Comparison of ENCODE assay signal across 31 mouse cellular contexts in genomic region chr5:135362572-135362971, GRCm38 (mm10). TPM values are rescaled to one million over a fixed set of nuclear protein-coding genes. Genes with fewer than 3 reads are reported as not detected.
DNase-seq lines count a peak whose midpoint lies in the region; ATAC-seq and TF ChIP-seq lines count a peak whose summit lies in the region.
"Had no signal": no experiment of that assay in that cellular context is flagged by ENCODE, and none has a peak within 500 bp of the region (broad histone marks: within the 10 kb centered on the region; RNA-seq: fewer than 3 reads in every experiment).

No protein-coding gene starts in this region.

- in situ Hi-C loops in CH12.LX (cut with MboI; ENCODE audit: low pct_ligation_motif_present, low pct_unique_long_range_greater_than_20kb, low sequenced_read_pairs) = no loop called here

- peaks cover 44% of the 10 kb centered on the region for H3K27me3 ChIP-seq in CH12.LX (replicated peaks)
- peaks cover 2% of the 10 kb centered on the region in 2 experiments; a peak in 3 of 4 replicates for H3K27me3 ChIP-seq in MEL (ENCODE audit: control insufficient read depth in 1 of 2, insufficient read depth in 2 of 2, low read length in 2 of 2)
- H3K27me3 ChIP-seq in hindbrain, embryonic 11.5 days (ENCODE audit: control insufficient read depth, insufficient read depth, low read length) = no peaks in the 10 kb centered on the region
- H3K27me3 ChIP-seq in kidney, embryonic 14.5 days (ENCODE audit: control insufficient read depth, insufficient read depth, low read length) = no peaks in the 10 kb centered on the region
- H3K27me3 ChIP-seq: embryonic facial prominence, embryonic 13.5 days; embryonic facial prominence, embryonic 15.5 days had no signal

- no peak overlapping the region for H3K9ac ChIP-seq in CH12.LX (ENCODE audit: insufficient read depth, low read depth)
- H3K9ac ChIP-seq in MEL (ENCODE audit: control insufficient read depth, low read depth, low read length, poor library complexity, severe bottlenecking) = no peak overlapping the region
- no peak overlapping the region for H3K9ac ChIP-seq in hindbrain, embryonic 11.5 days (ENCODE audit: low read depth, low read length)
- no peak overlapping the region for H3K9ac ChIP-seq in kidney, embryonic 14.5 days (ENCODE audit: low read depth, low read length)
- H3K9ac ChIP-seq: embryonic facial prominence, embryonic 13.5 days; embryonic facial prominence, embryonic 15.5 days; forebrain, embryonic 12.5 days had no signal

- H3K4me1 ChIP-seq in CH12.LX (ENCODE audit: control insufficient read depth in 1 of 2, insufficient read depth in 2 of 2) = no peaks in the 10 kb centered on the region
- no peaks in the 10 kb centered on the region for H3K4me1 ChIP-seq in MEL (ENCODE audit: control insufficient read depth in 1 of 2, insufficient read depth in 2 of 2, low read length in 2 of 2)
- no peaks in the 10 kb centered on the region for H3K4me1 ChIP-seq in hindbrain, embryonic 11.5 days (replicated peaks; ENCODE audit: control insufficient read depth, insufficient read depth, low read length)
- no peaks in the 10 kb centered on the region for H3K4me1 ChIP-seq in kidney, embryonic 14.5 days (ENCODE audit: control insufficient read depth, insufficient read depth, low read length)
- H3K4me1 ChIP-seq: embryonic facial prominence, embryonic 13.5 days; embryonic facial prominence, embryonic 15.5 days; forebrain, embryonic 10.5 days; forebrain, embryonic 12.5 days had no signal

- H3K27ac ChIP-seq in CH12.LX (ENCODE audit: insufficient read depth, low read depth) = no peak overlapping the region
- H3K27ac ChIP-seq in MEL (ENCODE audit: control insufficient read depth, low read depth, low read length) = no peak overlapping the region
- no peak overlapping the region for H3K27ac ChIP-seq in hindbrain, embryonic 11.5 days (ENCODE audit: low read depth, low read length)
- H3K27ac ChIP-seq in kidney, embryonic 14.5 days (ENCODE audit: low read depth, low read length) = no peak overlapping the region
- H3K27ac ChIP-seq: embryonic facial prominence, embryonic 13.5 days; embryonic facial prominence, embryonic 15.5 days; forebrain, embryonic 10.5 days; forebrain, embryonic 12.5 days had no signal

- no peaks in the 10 kb centered on the region for H3K36me3 ChIP-seq in CH12.LX (replicated peaks in 1 of 2; ENCODE audit: control insufficient read depth in 1 of 2, insufficient read depth in 1 of 2, low read length in 1 of 2)
- H3K36me3 ChIP-seq in MEL (ENCODE audit: control insufficient read depth in 1 of 2, insufficient read depth in 2 of 2, low read length in 2 of 2) = no peaks in the 10 kb centered on the region
- H3K36me3 ChIP-seq in hindbrain, embryonic 11.5 days (ENCODE audit: control insufficient read depth, insufficient read depth, low read length) = no peaks in the 10 kb centered on the region
- H3K36me3 ChIP-seq in kidney, embryonic 14.5 days (ENCODE audit: control insufficient read depth, insufficient read depth, low read length) = no peaks in the 10 kb centered on the region
- H3K36me3 ChIP-seq: embryonic facial prominence, embryonic 13.5 days; embryonic facial prominence, embryonic 15.5 days; forebrain, embryonic 10.5 days; forebrain, embryonic 12.5 days had no signal

- ATAC-seq in hindbrain, embryonic 11.5 days (ENCODE audit: low FRiP score) = no peak
- ATAC-seq in kidney, embryonic 14.5 days (ENCODE audit: low FRiP score, low TSS enrichment) = no peak
- ATAC-seq: activated CD4-positive, CD25-positive, alpha-beta regulatory T cell, adult 4 months; CD4-positive, CD25-positive, alpha-beta regulatory T cell, adult 4 months; forebrain, embryonic 14.5 days; forebrain, embryonic 16.5 days; Patski had no signal

- no peak overlapping the region for H3K4me3 ChIP-seq in CH12.LX (replicated peaks in 1 of 3; ENCODE audit: low read depth in 2 of 3, low read length in 2 of 3, poor library complexity in 1 of 3)
- H3K4me3 ChIP-seq in MEL (ENCODE audit: control insufficient read depth in 1 of 2, insufficient read depth in 1 of 2, low read depth in 2 of 2, low read length in 2 of 2) = no peak overlapping the region
- no peak overlapping the region for H3K4me3 ChIP-seq in hindbrain, embryonic 11.5 days (ENCODE audit: low read depth, low read length)
- H3K4me3 ChIP-seq in kidney, embryonic 14.5 days (ENCODE audit: low read length) = no peak overlapping the region
- H3K4me3 ChIP-seq: embryonic facial prominence, embryonic 13.5 days; embryonic facial prominence, embryonic 15.5 days; erythroblast, embryonic 14.5 days; forebrain, embryonic 10.5 days; forebrain, embryonic 12.5 days had no signal

- TF ChIP-seq EP300 in CH12.LX (IDR thresholded peaks at IDR 0.05; ENCODE audit: low read length) = no peak
- no peak for TF ChIP-seq EP300 in MEL (IDR thresholded peaks at IDR 0.05; ENCODE audit: low read depth in 1 of 2, low read length in 2 of 2)

- 86% methylated on average over 3 of the region's 3 CpGs for WGBS in hindbrain, embryonic 11.5 days
- WGBS in kidney, embryonic 14.5 days = 95% methylated on average over 3 of the region's 3 CpGs

- intact Hi-C loops in left cerebral cortex, postnatal 14 days (cut with DNase I) = no loop called here

- TF ChIP-seq RAD21 in CH12.LX (IDR thresholded peaks at IDR 0.05; ENCODE audit: low read depth, low read length) (no peak), MEL (IDR thresholded peaks at IDR 0.05; ENCODE audit: low read depth, low read length) (no peak)

- no peaks in the 10 kb centered on the region for H3K79me2 ChIP-seq in CH12.LX (replicated peaks; ENCODE audit: control insufficient read depth, extremely low read depth, insufficient read depth, poor library complexity, severe bottlenecking)
- H3K79me2 ChIP-seq in MEL (ENCODE audit: control insufficient read depth, insufficient read depth, low read length, poor library complexity) = no peaks in the 10 kb centered on the region

- TF ChIP-seq CTCF in CH12.LX (conservative IDR thresholded peaks at IDR 0.05 in 1 of 2, IDR thresholded peaks at IDR 0.05 in 1 of 2; ENCODE audit: low read depth in 2 of 2, low read length in 2 of 2) (no peak), MEL (IDR thresholded peaks at IDR 0.05 in 2 of 3, conservative IDR thresholded peaks at IDR 0.05 in 1 of 3; ENCODE audit: control insufficient read depth in 1 of 3, insufficient read depth in 1 of 3, low read depth in 2 of 3, low read length in 3 of 3, poor library complexity in 1 of 3, severe bottlenecking in 1 of 3) (no peak)

- TF ChIP-seq POLR2A in CH12.LX (IDR thresholded peaks at IDR 0.05; ENCODE audit: low read depth, low read length) (no peak), MEL (IDR thresholded peaks at IDR 0.05; ENCODE audit: control insufficient read depth in 1 of 2, insufficient read depth in 1 of 2, low read depth in 1 of 2, low read length in 2 of 2, poor library complexity in 1 of 2) (no peak)

- dilution Hi-C loops in CH12.LX (cut with MboI; ENCODE audit: extremely low pct_ligation_motif_present, extremely low pct_unique_long_range_greater_than_20kb, low sequenced_read_pairs) = no loop called here

- no peak for DNase-seq in CH12.LX (ENCODE audit: extremely low read depth)
- no peak for DNase-seq in MEL (ENCODE audit: low read depth, low spot score)
- DNase-seq in hindbrain, embryonic 11.5 days (ENCODE audit: low spot score) = no peak
- no peak for DNase-seq in left cerebral cortex, postnatal 14 days (ENCODE audit: low spot score in 2 of 2)
- DNase-seq: adrenal gland, postnatal 10 days; adrenal gland, postnatal 25 days; B cell, adult 2 months; cerebellum, adult 11 months; cerebellum, adult 18-20 months; cerebellum, adult 8-10 months; cerebellum, adult 9-11 months; cerebellum, postnatal 14 days; cerebellum, postnatal 36 days; embryo, embryonic 11 days had no signal

- H3K9me3 ChIP-seq in CH12.LX (replicated peaks; ENCODE audit: low read length) (peaks cover 4% of the 10 kb centered on the region), MEL (replicated peaks; ENCODE audit: insufficient read depth, low read length) (no peaks in the 10 kb centered on the region)
- H3K9me3 ChIP-seq in hindbrain, embryonic 11.5 days (ENCODE audit: control insufficient read depth, low read length) = peaks cover 2% of the 10 kb centered on the region; the same call in 1 of the 2 replicates
- no peaks in the 10 kb centered on the region for H3K9me3 ChIP-seq in kidney, embryonic 14.5 days (ENCODE audit: control insufficient read depth, low read length)
- H3K9me3 ChIP-seq: embryonic facial prominence, embryonic 15.5 days; G1E had no signal

- no peak overlapping the region for H3K4me2 ChIP-seq in CH12.LX (ENCODE audit: insufficient read depth, low read depth, poor library complexity, severe bottlenecking)
- no peak overlapping the region for H3K4me2 ChIP-seq in hindbrain, embryonic 11.5 days (replicated peaks; ENCODE audit: low read depth, low read length)
- H3K4me2 ChIP-seq in kidney, embryonic 14.5 days (replicated peaks; ENCODE audit: low read depth, low read length) = no peak overlapping the region
- H3K4me2 ChIP-seq: embryonic facial prominence, embryonic 13.5 days; embryonic facial prominence, embryonic 15.5 days; forebrain, embryonic 12.5 days had no signal

RNA-seq across cellular contexts. Expression of gene Nsun5, which starts 7.2 kb away (rescaled TPM):
- total RNA-seq in CH12.LX (2012; rRNA removed) = 27.6 and 37.4 TPM in 2 replicates
- total RNA-seq in CH12.LX (2014; rRNA removed) = 30.0 and 30.9 TPM in 2 replicates
- 36.6 and 42.2 TPM in 2 replicates for polyA plus RNA-seq in CH12.LX (2012; ENCODE audit: insufficient read length, low read depth)
- 70.8 and 90.0 TPM in 2 replicates for total RNA-seq in MEL (2012; rRNA removed)
- polyA plus RNA-seq in MEL (2012; ENCODE audit: insufficient read depth in 1 of 2, insufficient read length in 2 of 2, low read depth in 1 of 2, low replicate concordance in 2 of 2, missing spikeins in 1 of 2) = 100 to 1,000 TPM in 1 of 2 experiments, 10 to 100 TPM in 1; 97.5 to 178 TPM
- polyA plus RNA-seq in hindbrain, embryonic 11.5 days (2014; fragmentation: Nextera tagmentation; extraction: Ambion mirVana) = 26.8 and 27.8 TPM in 2 replicates
- polyA plus RNA-seq in kidney, embryonic 14.5 days (2014; fragmentation: Nextera tagmentation; extraction: Ambion mirVana) = 27.1 and 29.2 TPM in 2 replicates
- 10 to 100 TPM; 13.9 to 19.5 TPM for total RNA-seq in left cerebral cortex, postnatal 14 days (2021)

RNA-seq across cellular contexts. Expression of gene Trim50, which starts 9.5 kb away (rescaled TPM):
- total RNA-seq in CH12.LX (2012; rRNA removed) = not detected in 2 replicates
- total RNA-seq in CH12.LX (2014; rRNA removed) = not detected in 2 replicates
- not detected in 2 replicates for polyA plus RNA-seq in CH12.LX (2012; ENCODE audit: insufficient read length, low read depth)
- not detected in 2 replicates for total RNA-seq in MEL (2012; rRNA removed)
- polyA plus RNA-seq in MEL (2012; ENCODE audit: insufficient read depth in 1 of 2, insufficient read length in 2 of 2, low read depth in 1 of 2, low replicate concordance in 2 of 2, missing spikeins in 1 of 2) = not detected
- 0.15 TPM in 1 of 2 replicates, not detected in the other for polyA plus RNA-seq in hindbrain, embryonic 11.5 days (2014; fragmentation: Nextera tagmentation; extraction: Ambion mirVana)
- polyA plus RNA-seq in kidney, embryonic 14.5 days (2014; fragmentation: Nextera tagmentation; extraction: Ambion mirVana) = not detected in 2 replicates
- not detected for total RNA-seq in left cerebral cortex, postnatal 14 days (2021)
- total RNA-seq: adrenal gland, adult 18-20 months; adrenal gland, postnatal 10 days; adrenal gland, postnatal 25 days; common myeloid progenitor, adult 5-6 weeks had no signal
- polyA plus RNA-seq: brain, embryonic 14.5 days; CD4-positive, CD25-positive, alpha-beta regulatory T cell, adult 4 months; embryonic facial prominence, embryonic 11.5 days; embryonic facial prominence, embryonic 15.5 days; erythroblast, embryonic 14.5 days; forebrain, embryonic 10.5 days; forebrain, embryonic 12.5 days; forebrain, embryonic 14.5 days; forebrain, embryonic 16.5 days; frontal cortex, adult 2 months; G1E; Patski had no signal

RNA-seq across cellular contexts. Expression of gene Fkbp6, which starts 12.7 kb away (rescaled TPM):
- total RNA-seq in CH12.LX (2012; rRNA removed) = not detected in 2 replicates
- total RNA-seq in CH12.LX (2014; rRNA removed) = not detected in 2 replicates
- polyA plus RNA-seq in CH12.LX (2012; ENCODE audit: insufficient read length, low read depth) = not detected in 2 replicates
- total RNA-seq in MEL (2012; rRNA removed) = 0.19 TPM in 1 of 2 replicates, not detected in the other
- polyA plus RNA-seq in MEL (2012; ENCODE audit: insufficient read depth in 1 of 2, insufficient read length in 2 of 2, low read depth in 1 of 2, low replicate concordance in 2 of 2, missing spikeins in 1 of 2) = under 1 TPM in 1 of 2 experiments, not detected in 1; 0.10 TPM
- polyA plus RNA-seq in hindbrain, embryonic 11.5 days (2014; fragmentation: Nextera tagmentation; extraction: Ambion mirVana) = 0.26 TPM in 1 of 2 replicates, not detected in the other
- not detected in 2 replicates for polyA plus RNA-seq in kidney, embryonic 14.5 days (2014; fragmentation: Nextera tagmentation; extraction: Ambion mirVana)
- under 1 TPM in 1 of 2 experiments, not detected in 1; 0.70 TPM for total RNA-seq in left cerebral cortex, postnatal 14 days (2021)
- total RNA-seq: common myeloid progenitor, adult 5-6 weeks; G1E had no signal
- polyA plus RNA-seq: activated CD4-positive, CD25-positive, alpha-beta regulatory T cell, adult 4 months; CD4-positive, CD25-positive, alpha-beta regulatory T cell, adult 4 months; embryonic facial prominence, embryonic 11.5 days; embryonic facial prominence, embryonic 13.5 days; embryonic facial prominence, embryonic 15.5 days; erythroblast, embryonic 14.5 days; forebrain, embryonic 14.5 days; forebrain, embryonic 16.5 days; G1E; Patski had no signal

RNA-seq across cellular contexts. Expression of gene Pom121, which starts 31.8 kb away (rescaled TPM):
- total RNA-seq in CH12.LX (2012; rRNA removed) (9.8 and 10.4 TPM in 2 replicates), CH12.LX (2014; rRNA removed) (2.4 and 3.4 TPM in 2 replicates), MEL (2012; rRNA removed) (10.2 and 12.4 TPM in 2 replicates)
- polyA plus RNA-seq in CH12.LX (2012; ENCODE audit: insufficient read length, low read depth) (37.5 and 54.0 TPM in 2 replicates), MEL (2012; ENCODE audit: insufficient read depth in 1 of 2, insufficient read length in 2 of 2, low read depth in 1 of 2, low replicate concordance in 2 of 2, missing spikeins in 1 of 2) (10 to 100 TPM; 51.8 to 81.1 TPM)
- polyA plus RNA-seq in hindbrain, embryonic 11.5 days (2014; fragmentation: Nextera tagmentation; extraction: Ambion mirVana) = 14.5 and 19.9 TPM in 2 replicates
- polyA plus RNA-seq in kidney, embryonic 14.5 days (2014; fragmentation: Nextera tagmentation; extraction: Ambion mirVana) = 15.5 and 20.7 TPM in 2 replicates
- 10 to 100 TPM; 45.8 to 46.2 TPM for total RNA-seq in left cerebral cortex, postnatal 14 days (2021)

Comparison
In these comparisons a context has a peak if more than half of its experiments do, and no peak if none do; other contexts are left out.
1. Of the 35 proteins assayed by ChIP-seq in both MEL and CH12.LX: peak only in MEL: none; only in CH12.LX: none; in both: MAFK; in neither: 34.